Mouse (Mus musculus) c-Kit-negative CD71-positive TER-119-positive erythroid progenitor cells, embryonic 14.5 days (primary cell): ENCODE data around the gene Gm11444.

Source experiments
- DNase-seq: peaks from one replicate; pipeline ENCODE4 v3.0.0-alpha.2; 2013; ENCODE audit warnings: low read depth, low spot score

Gene Gm11444

DNA sequence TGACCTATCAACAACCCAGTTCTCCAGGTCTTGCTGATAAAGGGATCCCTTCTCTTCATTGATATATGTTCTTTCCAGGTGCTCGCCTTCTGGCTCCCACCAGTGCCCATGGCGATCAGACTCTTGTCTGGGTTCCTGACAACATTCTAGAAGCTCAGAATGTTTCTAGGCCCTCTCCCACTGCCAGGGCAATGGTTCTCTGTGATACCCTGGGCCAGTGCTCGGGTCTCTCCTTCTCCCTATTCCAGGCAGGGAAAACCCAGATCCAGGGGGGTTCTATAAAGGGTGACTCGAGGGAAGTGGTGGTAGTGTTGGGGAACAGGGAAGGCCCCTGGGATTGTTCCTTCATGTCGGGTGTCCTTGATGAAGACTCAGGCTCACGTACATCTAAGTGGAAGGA lies at the start of gene Gm11444:
TSS of gene Gm11444 (minus strand) at position 101 of the 400 bp plus-strand sequence.
- no peak for DNase-seq

DNA sequence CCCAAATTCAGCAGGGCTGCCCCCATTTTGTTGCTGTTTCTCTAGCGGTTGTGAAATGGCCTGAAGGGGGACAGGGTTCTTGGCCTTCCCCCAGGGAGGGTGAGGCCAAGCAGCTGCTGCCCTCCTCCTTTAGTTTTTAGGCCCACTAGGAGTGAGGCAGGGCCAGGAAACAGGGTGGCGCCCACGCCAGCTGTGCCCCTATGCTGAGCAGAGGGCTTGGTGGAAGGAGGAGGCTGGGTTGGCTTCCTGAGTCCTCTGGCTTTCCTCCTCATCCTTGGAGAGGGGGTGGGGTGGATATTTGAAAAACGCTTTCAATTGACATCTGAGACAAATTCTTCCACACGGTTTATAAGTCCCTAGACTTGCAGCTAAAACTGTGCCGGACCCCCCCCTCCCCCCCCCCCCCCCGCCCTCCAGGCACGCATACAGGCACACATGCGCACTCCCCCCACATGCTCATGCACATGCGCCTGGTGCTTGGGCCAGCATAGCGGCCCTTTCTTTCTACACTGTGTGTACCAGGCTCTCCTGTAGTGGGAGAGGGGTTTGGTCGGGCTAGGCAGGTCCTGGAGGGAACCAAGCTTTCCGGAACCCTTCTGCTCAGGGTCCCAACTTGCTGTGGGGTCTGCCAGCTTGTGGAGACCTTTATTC lies 46.3 kb upstream of the Gm11444 start:
- DNase-seq: no peak

DNA sequence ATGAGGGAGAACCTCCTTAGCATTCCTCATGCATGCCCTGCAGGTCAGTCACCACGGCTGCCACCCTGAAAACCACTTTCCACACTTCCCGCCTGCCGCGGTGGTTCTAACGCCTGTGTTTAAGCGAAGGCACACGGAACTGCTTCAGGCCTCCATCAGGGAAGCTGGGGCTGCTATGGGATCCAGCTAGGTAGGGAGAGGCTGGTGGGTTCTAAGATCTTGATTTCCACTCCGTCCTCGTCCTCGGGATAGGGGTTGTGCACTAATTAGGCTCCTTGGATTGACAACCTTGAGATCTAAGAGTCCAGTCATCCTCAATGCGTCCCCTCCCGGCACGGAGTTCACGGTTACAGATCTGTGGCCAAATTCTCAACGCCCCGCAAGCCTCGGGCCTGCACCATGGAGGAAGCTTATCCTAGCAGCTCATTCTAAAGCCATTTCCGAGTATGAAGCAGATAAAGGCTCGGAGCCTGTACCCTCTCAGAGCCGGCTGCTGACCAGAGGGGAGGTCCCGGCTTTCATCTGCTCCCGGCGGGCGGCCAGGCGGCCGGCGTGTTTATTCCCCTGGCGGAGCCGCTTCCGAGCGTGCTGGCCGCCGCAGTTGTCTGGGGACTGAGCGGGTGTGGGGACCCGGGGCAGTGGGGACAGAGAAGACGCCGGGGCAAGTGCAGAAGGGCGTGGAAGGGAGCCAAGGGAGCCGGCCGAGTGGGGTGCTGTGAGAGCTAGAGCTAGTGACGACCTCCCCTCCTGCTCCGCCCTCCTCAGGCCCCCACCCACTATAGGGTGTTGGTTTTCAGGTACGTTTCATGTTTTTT lies 44.8 kb upstream of the Gm11444 start:
- no peak for DNase-seq

DNA sequence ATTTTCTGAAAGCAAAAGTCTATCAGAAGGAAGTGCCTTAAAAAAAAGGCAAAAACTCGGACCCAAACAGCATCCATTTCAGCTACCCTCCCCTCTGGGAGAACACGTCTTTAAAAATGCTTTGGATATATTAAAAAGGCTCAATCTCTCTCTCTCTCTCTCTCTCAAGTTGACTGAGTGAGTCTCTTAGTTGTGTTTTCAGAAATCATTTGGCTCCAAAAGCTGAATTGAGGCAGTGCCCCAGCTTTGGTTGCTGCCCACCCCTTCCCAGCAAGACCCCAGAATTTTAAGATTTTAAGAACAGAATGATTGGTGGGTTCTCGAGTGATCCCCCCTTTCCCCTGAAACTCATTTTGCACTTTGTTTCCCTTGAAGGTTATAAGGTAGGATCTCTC lies 44.0 kb upstream of the Gm11444 start:
- DNase-seq: no peak

DNA sequence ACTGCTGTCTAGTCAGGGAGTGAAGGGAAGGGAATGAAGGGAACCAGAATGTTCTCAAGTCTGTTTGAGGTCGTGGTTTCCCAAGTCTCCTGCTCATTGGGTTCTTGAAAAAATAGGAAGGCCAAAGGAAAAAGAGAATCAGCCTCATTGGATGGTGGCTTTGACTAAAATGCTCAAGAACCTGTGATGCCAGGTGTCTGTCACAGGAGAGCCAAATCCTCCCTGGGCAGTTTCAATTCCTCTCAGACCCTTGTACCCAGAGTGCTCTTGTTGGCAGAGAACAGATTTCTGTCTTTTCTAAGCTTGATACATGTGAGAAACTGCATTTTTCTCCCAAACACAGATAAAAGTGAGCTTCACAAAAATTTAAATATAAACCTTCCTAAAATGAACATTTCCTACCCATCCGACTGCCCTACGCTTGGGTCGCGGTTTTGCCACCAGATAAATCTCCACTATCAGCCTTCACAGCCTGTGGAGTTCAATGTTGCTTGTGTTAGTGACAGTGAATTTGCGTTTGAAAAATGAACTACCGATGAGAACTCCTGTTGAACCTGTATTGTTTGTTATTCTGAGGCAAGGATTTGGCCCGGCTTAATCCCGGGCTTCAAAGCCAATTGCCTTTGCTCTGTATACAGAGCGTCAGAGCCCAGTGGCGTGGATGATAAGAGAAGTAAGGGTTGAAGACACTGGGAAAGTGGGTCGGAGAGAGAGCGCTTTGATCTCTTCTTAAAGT lies 43.4 kb upstream of the Gm11444 start:
- DNase-seq: no peak

DNA sequence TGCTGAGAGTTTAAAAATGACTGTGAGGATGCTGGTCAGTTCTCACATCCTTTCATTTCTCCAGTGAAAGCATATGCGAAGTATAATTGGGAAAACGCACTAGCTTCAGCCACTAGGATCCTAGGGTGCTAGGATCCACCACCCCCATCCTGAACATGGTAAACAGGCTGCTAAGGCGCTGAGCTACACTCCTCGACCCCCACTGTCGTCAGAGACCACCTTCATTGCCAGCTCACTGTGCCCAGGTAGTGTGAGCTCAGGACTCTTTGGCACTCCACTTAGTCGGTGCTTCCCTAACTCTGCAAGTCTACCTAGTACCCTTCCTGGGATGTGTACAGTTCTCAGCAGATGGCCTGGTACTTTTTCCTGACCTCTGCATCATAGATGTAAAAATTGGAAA lies 42.6 kb upstream of the Gm11444 start:
- no peak for DNase-seq

DNA sequence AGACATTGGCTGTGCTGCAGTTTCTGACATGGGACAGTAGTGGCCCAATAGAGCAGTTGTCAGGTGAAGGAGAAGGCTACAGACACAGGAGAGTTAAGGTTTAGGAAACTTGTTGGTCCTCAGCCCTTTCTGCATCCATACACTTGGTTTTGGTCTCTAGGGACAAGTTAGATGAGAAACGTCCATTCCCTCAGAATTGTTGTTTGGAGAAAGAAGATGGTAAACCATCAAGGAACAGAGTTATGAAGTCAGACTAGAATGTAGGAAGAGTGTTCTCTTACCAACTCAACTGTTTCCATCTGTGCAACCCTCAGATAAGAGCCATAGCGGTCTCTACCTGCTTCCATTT lies 41.5 kb upstream of the Gm11444 start:
- DNase-seq: no peak

DNA sequence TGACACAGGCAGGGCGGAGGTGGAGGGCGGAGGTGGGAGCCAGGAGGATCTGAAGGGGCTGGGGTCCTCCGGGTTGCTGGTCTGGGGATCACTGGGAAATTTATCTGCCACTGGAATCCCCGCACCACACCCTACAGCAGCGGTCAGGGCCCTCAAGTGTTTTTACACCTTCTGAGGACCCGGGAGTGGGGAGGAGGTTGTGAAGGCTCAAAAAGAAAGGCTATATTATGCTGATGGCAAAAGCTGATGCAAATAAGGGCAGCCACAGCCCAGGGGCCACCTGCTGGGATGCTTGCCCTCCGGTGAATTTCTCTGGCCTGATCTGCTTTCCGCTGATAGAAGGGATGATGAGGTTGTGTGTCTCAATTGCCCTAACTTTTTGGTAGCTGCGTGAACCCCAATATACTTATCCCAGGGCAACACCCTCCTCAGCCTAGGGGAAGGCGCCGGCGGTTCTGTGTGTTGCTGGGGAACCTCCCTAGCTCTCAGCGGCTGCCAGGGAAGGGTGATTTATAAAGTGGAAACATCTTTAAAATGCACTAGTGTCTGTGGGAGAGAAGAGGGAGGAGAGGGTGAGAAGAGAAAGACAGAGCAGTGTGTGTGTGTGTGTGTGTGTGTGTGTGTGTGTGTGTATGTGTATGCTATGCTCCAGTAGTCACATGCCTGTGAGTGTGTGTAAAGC lies 41.0 kb upstream of the Gm11444 start:
- no peak for DNase-seq

DNA sequence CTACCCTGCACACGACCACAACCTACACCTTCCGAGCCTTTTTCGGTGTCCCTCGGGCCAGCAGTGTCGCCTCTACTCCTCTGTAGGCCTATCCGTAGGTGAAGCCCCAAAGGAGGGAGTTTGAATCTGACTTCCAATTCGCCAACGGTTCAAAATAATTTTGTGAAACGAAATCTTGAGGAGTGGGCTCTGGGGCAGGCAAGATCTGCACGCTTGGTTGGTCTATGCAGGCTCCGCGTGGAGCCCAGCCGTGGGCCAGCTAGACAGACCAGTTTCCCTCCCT lies 40.4 kb upstream of the Gm11444 start:
- DNase-seq: no peak

DNA sequence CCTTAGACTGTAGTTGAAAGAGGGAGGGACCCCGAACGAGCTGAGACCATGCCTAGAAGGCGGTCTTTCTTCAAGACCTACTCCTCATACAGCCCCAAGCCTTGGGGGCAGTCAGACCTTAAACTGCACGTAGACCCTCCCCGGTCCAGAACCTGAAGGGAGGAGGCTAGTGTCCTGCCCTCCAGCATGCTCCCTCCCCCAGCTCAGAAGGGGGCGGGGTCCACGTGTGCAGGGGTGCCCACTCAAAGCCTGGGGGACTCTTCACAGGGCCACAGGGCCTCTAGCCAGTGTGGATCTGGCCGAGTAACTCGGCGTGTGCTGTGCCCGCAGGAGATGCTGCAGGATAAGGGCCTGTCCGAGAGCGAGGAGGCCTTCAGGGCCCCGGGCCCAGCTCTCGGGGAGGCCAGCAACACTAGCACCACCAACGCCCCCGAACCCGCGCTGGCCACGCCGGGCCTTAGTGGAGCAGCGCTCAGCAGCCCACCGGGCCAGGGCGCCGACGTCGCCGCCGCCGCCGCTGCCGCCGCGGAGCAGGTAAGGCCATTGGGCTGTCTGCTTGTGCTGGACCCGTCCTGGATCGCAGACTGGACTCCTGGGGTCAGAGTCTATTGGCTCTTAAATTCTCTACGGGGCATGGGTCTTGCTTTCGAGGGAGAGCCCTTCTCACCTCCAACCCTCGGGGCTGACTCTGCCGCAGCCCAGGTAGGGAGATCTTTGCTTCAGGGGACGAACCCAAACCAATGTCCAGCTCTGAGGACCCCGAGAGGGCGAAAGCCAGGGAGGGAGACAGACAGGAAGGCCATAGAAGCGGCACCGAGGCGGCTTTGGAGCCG lies 39.8 kb upstream of the Gm11444 start:
- no peak for DNase-seq

DNA sequence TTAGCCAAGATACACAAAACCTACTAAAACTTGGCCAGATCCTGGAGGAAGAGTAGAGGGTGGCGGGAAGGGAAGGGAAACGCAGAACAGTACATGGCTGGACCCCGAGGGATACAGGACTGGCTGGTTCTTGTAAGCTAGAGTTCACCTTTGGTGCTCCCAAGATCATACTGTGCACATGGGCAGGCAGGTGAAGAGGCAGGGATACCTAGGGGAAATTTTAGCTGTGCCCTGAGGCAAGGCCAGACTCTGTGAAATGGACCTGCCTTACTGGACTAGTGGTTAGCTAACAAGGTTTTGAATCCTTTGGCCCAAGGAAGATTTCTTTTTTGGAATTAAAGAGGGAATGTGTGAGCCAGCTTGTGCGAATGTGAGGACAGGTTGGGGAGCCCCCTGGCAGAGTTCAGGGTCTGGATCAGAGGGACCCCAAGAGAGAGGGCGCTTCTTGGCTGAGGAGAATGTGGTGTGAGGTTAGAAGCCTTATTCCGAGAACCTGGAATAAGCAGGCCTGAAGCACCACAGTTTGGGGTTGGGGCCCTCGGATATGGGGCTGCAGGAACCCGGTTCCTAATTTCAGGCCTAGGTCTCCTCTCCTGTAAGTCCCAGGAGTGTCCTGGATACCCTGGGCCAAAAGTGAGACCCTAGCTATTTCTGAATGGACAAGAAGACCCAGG lies 39.1 kb upstream of the Gm11444 start:
- no peak for DNase-seq

DNA sequence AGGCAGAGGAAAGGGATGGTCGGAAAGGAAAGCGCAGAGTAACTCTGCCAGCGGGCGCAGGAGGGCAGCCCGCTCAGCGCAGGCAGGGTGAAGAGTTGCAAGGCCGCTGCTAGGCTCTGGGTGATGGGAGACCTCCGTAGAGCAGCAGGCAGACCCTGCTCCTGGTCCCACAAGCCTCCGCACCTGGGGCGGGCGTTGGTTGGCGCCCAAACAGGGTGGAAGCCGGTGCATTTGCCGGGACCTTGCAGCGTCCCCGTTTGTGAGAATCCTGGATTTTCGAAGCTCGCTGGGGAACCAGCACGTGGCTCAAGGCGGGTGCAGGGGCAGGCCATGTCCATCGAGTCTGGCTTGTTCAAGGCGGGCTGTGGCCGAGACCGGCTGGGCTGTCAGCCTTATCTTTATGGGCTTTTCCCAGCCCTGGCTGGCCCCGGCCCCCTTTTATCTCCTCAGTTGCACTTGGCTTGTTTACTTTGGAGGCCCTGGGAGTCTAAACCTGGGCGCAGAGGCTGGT lies 38.4 kb upstream of the Gm11444 start:
- no peak for DNase-seq

DNA sequence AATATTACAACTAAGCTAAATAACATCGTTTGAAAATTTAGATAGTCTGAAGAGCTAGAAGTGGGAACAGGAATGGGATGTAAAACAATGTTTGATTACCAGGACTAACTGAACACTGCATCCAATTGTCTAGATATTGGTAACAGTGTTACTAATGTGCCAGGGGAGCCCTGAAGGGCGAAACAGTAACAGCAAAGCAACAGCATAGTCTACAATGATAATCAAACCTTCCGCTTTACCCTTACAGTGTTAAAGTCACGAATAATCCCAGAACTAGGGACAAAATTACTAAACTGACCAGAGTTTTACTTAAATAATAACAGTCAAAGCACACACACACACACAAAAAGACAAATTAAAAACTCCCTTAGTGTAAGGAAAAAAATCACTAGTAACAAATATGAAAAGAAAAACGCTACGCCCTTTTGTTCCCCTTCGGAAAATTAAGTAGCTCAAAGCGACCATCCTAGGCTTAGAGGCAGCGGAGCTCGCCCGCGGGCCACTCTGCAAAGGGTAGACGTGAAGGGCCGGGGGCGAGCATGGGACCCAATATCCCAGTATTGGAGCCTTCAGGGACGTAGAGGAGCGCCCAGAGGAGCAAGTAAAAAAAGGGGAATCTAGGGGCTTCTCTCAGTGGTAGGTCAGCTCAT lies 37.8 kb upstream of the Gm11444 start:
- DNase-seq: no peak

DNA sequence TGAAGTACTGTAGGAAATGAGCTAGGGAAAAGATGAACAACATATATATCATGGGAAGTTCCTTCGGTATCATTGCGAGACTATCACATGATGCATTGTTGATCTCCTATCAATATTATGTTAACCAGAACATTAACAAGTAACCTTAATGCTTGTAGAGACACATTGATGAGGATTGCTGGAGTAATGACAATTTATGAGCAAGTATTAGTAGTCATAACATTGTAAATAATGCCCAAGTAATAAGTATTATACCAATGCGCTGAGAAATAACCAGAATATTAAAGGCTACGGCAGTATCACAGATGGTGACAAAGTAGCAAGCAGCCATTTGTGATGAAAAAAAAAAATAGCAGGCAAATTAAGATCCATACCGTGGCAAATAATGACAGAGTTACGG lies 37.1 kb upstream of the Gm11444 start:
- DNase-seq: no peak

DNA sequence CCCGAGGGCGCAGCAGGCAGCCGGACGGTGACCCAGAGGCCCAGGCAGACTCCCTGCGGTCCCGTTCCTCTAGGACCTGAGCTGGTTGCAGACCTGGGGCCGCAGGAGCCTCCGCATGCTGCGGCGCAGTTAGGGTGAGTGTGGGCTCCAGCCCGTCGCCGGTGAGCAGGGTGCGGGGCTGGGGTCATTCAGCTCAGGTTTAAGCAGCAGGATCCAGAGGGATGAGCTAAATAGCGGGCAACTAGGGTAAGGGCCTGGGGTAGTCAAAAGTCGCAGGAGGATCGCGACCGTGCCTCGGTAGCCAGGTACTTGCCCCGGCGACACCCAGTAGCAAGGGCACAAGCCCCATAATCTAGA lies 36.3 kb upstream of the Gm11444 start:
- DNase-seq: no peak

DNA sequence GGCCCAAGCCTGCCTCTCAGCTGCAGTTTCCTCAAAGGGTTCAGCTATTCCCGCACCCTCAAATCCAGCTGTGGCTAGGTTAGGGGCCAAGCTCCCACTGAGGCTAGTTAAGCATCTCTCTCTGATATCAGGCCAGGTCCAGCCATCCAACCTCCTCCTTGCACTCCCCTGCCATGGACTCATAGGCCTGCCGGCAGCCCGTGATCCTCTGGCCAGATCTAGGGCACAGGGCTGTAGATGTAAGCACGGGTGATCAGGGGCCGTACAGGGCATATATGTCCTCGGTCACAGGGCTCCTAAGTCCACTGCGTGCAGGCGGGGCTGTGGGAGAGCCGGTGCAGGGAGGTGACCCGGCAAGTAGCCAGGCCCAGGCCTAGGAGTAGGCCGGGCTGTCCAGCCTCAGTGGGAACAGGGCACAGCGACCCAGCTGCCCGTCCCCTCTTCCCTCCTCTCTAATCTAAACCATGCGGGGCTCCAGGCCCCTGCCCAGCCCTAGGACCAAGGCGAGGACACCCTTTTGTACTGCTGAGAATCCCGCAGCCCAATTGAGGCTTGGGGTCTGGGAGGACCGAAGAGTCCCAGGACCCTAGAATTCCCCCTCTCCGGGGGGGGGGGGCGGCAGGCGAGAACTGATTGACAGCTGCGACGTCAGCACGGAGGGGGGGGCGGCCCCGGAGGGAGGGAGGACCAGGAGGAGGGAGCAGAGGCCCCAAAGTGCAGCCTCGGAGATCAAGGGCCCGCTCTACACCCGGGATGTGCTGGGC lies 35.7 kb upstream of the Gm11444 start, which contains the start of gene Tbx4:
TSS of gene Tbx4 (plus strand) at position 758 of the 764 bp plus-strand sequence.
- no peak for DNase-seq

DNA sequence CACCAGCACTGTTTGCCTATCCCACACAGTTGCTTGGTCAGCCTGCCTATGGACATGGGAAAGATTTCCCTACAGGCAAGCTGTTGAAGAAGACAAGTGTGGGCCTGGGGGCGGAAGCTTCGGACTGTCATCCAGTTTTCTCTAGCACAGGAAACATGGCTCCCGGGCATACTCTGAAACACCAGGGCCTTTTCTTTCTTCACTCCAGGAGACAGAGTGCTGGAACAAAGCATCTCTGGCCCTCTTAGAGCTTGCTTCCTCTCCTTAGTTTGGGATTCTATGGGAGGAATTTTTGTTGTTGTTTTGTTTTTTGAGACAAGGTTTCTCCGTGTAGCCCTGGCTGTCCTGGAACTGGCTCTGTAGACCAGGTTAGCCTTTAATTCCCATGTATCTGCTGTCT lies 34.4 kb upstream of the Gm11444 start:
- DNase-seq: no peak

DNA sequence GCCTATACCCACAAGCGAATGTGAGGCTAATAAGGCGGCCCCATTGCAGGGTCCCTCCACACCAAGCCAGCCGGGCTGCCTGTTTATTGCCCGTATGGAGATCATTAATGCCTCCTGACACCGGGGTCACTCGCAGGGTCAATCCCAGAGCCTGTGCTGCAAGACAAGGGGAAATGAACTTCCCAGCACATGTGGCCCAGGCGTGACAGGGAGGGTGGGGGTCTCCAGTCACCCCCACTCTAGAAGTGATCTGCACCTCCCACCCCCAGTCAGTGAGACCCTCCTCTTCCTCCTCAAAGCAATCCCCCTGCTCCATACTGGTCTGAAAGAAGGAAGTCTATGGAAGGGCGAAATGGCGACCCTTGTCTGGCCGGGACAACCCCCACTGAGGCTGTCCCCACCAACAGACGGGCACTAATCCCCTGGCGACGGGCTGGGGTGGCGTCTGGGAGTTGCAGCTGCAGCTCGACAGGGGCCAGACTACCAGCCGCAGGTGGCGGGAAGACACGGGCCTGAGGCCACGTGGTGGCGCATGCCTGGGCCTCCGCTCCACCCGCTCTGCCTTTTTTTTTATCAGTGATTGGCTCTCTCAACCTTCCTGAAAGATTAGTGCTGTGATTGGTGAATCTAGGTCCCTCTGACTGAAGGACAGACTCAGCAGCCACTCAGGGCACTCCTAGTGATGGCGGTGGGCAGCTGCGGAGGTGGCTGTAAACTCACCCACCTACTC lies 26.1 kb upstream of the Gm11444 start:
- no peak for DNase-seq

DNA sequence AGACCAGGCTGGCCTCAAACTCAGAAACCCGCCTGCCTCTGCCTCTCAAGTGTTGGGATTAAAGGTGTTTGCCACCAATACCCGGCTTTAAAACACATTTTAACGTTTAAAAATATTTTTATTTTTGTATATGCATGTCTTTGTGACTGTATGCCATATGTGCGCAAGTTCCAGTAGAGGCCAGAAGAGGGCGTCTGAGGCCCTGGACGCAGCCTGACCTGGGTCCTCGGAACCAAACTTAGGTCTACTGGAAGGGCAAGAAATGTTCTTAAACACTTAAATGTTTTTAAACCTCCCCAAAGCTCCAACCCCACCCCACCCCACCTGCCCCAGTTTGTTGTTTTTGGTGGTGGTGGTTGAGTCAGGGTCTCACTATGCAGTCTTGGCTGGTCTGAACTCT lies 14.2 kb upstream of the Gm11444 start:
- DNase-seq: no peak
